Mouse (Mus musculus): ENCODE data around the gene P3h1. TPM values are rescaled to one million over a fixed set of nuclear protein-coding genes. Genes with fewer than 3 reads are reported as not detected.

Gene P3h1
- polyA plus RNA-seq, 1 experiment, result 5.9 TPM

DNA sequence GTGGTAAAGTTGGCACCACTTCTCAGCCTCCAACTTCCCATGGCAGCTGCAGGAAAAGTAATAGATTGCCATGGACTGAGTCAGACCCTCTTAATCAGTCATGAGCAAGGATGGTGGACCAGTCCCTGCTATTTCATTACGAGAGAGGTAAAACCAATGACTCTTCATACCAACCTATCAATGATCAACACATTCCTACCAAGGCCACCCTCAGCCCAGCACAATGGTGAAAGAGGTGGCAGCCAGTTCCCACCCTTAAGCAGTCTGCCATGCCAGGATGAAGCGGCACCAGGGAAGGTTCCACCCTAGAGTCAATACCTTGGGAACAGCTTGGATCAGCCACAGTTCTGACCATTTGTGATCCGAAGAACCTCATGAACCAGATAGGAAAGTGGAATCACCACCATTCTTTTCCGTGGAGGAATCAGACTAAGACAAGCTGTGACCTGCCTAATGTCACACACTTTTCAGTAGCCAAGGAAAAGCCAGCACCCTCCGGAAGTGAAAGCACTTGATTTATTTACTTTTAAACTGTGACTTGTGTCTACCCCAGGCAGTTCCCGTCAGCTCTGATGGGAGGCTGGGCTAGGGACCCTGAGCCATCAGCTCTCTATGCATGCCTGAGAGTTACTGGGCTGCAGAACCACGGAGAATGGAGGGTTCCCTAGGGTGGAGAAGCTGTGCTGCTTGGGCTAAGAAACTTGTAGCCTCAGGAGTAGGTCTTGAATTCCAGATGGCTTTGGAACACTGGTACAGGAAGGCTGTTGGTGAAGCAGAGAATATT lies 19.5 kb downstream of the P3h1 start:
- TF ChIP-seq CTCF (IDR thresholded peaks at IDR 0.05; ENCODE audit: extremely low read depth, insufficient read depth, insufficient read length, insufficient replicate concordance) (no peak), POLR2A (IDR thresholded peaks at IDR 0.05; ENCODE audit: low read depth, low read length) (no peak)
- Histone ChIP-seq H3K4me3 (ENCODE audit: extremely low read depth, insufficient read depth, insufficient read length) (no peak overlapping the region), H3K27ac (ENCODE audit: insufficient read depth, low read length) (no peak overlapping the region), H3K36me3 (ENCODE audit: control insufficient read depth, insufficient read depth, low read length) (no peaks in the 10 kb centered on the region), H3K4me1 (ENCODE audit: control insufficient read depth, insufficient read depth, insufficient read length) (no peaks in the 10 kb centered on the region), H3K27me3 (ENCODE audit: control insufficient read depth, insufficient read depth, low read length) (no peaks in the 10 kb centered on the region)
- WGBS, result 67% methylated on average over 7 of the region's 7 CpGs
- no peak for DNase-seq (ENCODE audit: low read depth in 1 of 2, low spot score in 2 of 2)

- no peak overlapping the region for H3K27ac ChIP-seq (ENCODE audit: insufficient read depth, low read length)
- H3K4me3 ChIP-seq (ENCODE audit: extremely low read depth, insufficient read depth, insufficient read length), result no peak overlapping the region
- no peaks in the 10 kb centered on the region for H3K27me3 ChIP-seq (ENCODE audit: control insufficient read depth, insufficient read depth, low read length)
- no peak for TF ChIP-seq CTCF (IDR thresholded peaks at IDR 0.05; ENCODE audit: extremely low read depth, insufficient read depth, insufficient read length, insufficient replicate concordance)
- TF ChIP-seq POLR2A (IDR thresholded peaks at IDR 0.05; ENCODE audit: low read depth, low read length), result no peak
- no peaks in the 10 kb centered on the region for H3K4me1 ChIP-seq (ENCODE audit: control insufficient read depth, insufficient read depth, insufficient read length)
- 85% methylated on average over 9 of the region's 9 CpGs for whole genome bisulfite sequencing
- DNase-seq (ENCODE audit: low read depth in 1 of 2, low spot score in 2 of 2), result no peak
- H3K36me3 ChIP-seq (ENCODE audit: control insufficient read depth, insufficient read depth, low read length), result no peaks in the 10 kb centered on the region
Measured at GRCm38 (mm10) chr4:119254012-119254618, 21.4 kb downstream of the P3h1 start.

DNA sequence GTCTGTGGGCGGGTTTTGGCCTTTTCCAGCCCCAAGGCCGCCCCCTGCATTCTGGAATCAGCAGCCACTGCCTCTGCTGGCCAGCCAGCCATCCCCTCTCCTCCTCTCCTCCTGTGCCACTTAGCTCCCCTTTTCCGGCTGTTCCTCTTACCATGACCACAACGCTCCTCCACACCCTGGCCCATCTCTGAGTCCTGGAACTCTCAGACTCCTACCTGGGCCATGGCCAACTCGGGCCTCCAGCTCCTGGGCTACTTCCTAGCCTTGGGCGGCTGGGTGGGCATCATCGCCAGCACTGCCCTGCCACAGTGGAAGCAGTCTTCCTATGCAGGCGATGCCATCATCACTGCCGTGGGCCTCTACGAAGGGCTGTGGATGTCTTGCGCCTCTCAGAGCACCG lies 22.6 kb downstream of the P3h1 start, which contains the start of gene Cldn19:
Gene Cldn19, plus strand, starts transcription at position 64 of the 400 bp plus-strand sequence.
- TF ChIP-seq CTCF (IDR thresholded peaks at IDR 0.05; ENCODE audit: extremely low read depth, insufficient read depth, insufficient read length, insufficient replicate concordance) (no peak), POLR2A (IDR thresholded peaks at IDR 0.05; ENCODE audit: low read depth, low read length) (no peak)
- no peaks in the 10 kb centered on the region for H3K36me3 ChIP-seq (ENCODE audit: control insufficient read depth, insufficient read depth, low read length)
- WGBS, result 88% methylated on average over 12 of the region's 12 CpGs
- H3K27ac ChIP-seq (ENCODE audit: insufficient read depth, low read length), result no peak within 1 kb of the TSS
- H3K4me1 ChIP-seq (ENCODE audit: control insufficient read depth, insufficient read depth, insufficient read length), result no peaks in the 10 kb centered on the region
- H3K27me3 ChIP-seq (ENCODE audit: control insufficient read depth, insufficient read depth, low read length), result no peaks in the 10 kb centered on the region
- no peak within 1 kb of the TSS for H3K4me3 ChIP-seq (ENCODE audit: extremely low read depth, insufficient read depth, insufficient read length)
- DNase-seq (ENCODE audit: low read depth in 1 of 2, low spot score in 2 of 2), result no peak

GRCm38 (mm10) chr4:119257083-119257482 lies 24.4 kb downstream of the P3h1 start:
- no peaks in the 10 kb centered on the region for H3K4me1 ChIP-seq (ENCODE audit: control insufficient read depth, insufficient read depth, insufficient read length)
- no peak overlapping the region for H3K4me3 ChIP-seq (ENCODE audit: extremely low read depth, insufficient read depth, insufficient read length)
- H3K27ac ChIP-seq (ENCODE audit: insufficient read depth, low read length), result no peak overlapping the region
- H3K36me3 ChIP-seq (ENCODE audit: control insufficient read depth, insufficient read depth, low read length), result no peaks in the 10 kb centered on the region
- WGBS, result 66% methylated on average over 6 of the region's 6 CpGs
- H3K27me3 ChIP-seq (ENCODE audit: control insufficient read depth, insufficient read depth, low read length), result no peaks in the 10 kb centered on the region
- TF ChIP-seq POLR2A (IDR thresholded peaks at IDR 0.05; ENCODE audit: low read depth, low read length), result no peak
- no peak for TF ChIP-seq CTCF (IDR thresholded peaks at IDR 0.05; ENCODE audit: extremely low read depth, insufficient read depth, insufficient read length, insufficient replicate concordance)
- DNase-seq (ENCODE audit: low read depth in 1 of 2, low spot score in 2 of 2), result no peak

DNA sequence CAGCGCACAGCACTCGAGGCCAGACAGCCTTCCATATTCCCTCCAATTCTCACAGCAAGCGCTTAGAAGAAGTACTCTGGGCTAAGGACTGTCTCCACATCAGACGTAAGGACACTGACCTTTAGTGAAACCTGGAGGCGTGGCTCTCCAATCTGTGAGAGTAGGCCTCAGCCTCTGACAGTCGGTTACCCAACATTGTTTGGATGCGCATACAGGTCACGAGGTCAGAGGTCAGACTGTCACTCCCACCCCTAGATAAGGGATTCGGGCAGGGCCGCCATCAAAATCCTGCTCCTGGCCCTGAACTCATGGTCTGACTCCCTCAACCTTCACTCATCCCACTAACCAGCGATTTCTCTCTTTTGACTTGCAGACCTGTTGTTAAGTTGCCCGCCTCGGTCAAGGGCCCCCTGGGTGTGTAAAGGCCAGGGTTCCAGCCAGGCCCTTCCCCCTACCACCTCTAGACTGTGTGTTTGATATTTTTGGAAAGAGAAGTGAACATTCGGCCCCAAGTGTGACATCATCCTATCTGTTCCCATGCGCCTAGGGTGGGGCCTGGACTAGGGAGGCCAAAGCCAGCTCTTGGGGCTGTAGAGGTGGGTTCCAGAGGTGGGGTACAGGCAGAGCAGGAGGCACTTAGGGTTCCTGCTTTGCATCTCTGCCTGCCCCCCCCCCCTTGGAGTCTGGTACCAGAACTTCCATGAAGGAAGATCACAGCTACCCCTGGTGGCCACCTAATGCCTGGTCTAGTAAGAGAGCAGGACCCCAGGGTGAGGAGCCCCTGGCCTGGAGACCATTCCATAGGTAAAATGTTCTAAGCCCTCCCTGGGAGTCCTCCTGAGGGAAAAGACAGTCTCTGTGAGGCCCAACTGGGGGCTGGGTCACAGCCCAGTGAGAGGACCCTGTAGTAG lies 26.9 kb downstream of the P3h1 start:
- WGBS, result 90% methylated on average over 15 of the region's 15 CpGs
- DNase-seq (ENCODE audit: low read depth in 1 of 2, low spot score in 2 of 2), result no peak
- Histone ChIP-seq H3K36me3 (ENCODE audit: control insufficient read depth, insufficient read depth, low read length) (no peaks in the 10 kb centered on the region), H3K27ac (ENCODE audit: insufficient read depth, low read length) (no peak overlapping the region), H3K4me3 (ENCODE audit: extremely low read depth, insufficient read depth, insufficient read length) (no peak overlapping the region), H3K4me1 (ENCODE audit: control insufficient read depth, insufficient read depth, insufficient read length) (no peaks in the 10 kb centered on the region), H3K27me3 (ENCODE audit: control insufficient read depth, insufficient read depth, low read length) (no peaks in the 10 kb centered on the region)
- TF ChIP-seq POLR2A (IDR thresholded peaks at IDR 0.05; ENCODE audit: low read depth, low read length) (no peak), CTCF (IDR thresholded peaks at IDR 0.05; ENCODE audit: extremely low read depth, insufficient read depth, insufficient read length, insufficient replicate concordance) (no peak)

GRCm38 (mm10) chr4:119261087-119261713 lies 28.5 kb downstream of the P3h1 start:
- Histone ChIP-seq H3K27me3 (ENCODE audit: control insufficient read depth, insufficient read depth, low read length) (no peaks in the 10 kb centered on the region), H3K27ac (ENCODE audit: insufficient read depth, low read length) (no peak overlapping the region), H3K4me3 (ENCODE audit: extremely low read depth, insufficient read depth, insufficient read length) (no peak overlapping the region), H3K36me3 (ENCODE audit: control insufficient read depth, insufficient read depth, low read length) (no peaks in the 10 kb centered on the region), H3K4me1 (ENCODE audit: control insufficient read depth, insufficient read depth, insufficient read length) (no peaks in the 10 kb centered on the region)
- 43% methylated on average over 7 of the region's 7 CpGs for WGBS
- no peak for DNase-seq (ENCODE audit: low read depth in 1 of 2, low spot score in 2 of 2)
- no peak for TF ChIP-seq CTCF (IDR thresholded peaks at IDR 0.05; ENCODE audit: extremely low read depth, insufficient read depth, insufficient read length, insufficient replicate concordance)
- TF ChIP-seq POLR2A (IDR thresholded peaks at IDR 0.05; ENCODE audit: low read depth, low read length), result no peak
